Mouse (Mus musculus): ENCODE measurements around the gene Csf1. TPM values are rescaled to one million over a fixed set of nuclear protein-coding genes. Genes with fewer than 3 reads are reported as not detected.

Csf1 gene
- 12.7 and 12.8 TPM in 2 replicates for polyA plus RNA-seq (2016; fragmentation: Nextera tagmentation; extraction: Ambion mirVana)

- Histone ChIP-seq H3K27me3 (replicated peaks) (0 out of 2 replicates have a peak, but pooled peaks cover 7% of the 10 kb centered on the region), H3K4me1 (replicated peaks) (peaks cover 30% of the 10 kb centered on the region), H3K36me3 (0 out of 2 replicates have a peak, but pooled peaks cover 3% of the 10 kb centered on the region), H3K27ac (ENCODE audit: poor library complexity, severe bottlenecking) (peak within 1 kb of the TSS; percentile 86), H3K4me3 (peak within 1 kb of the TSS; percentile 90), H3K9ac (peak within 1 kb of the TSS; percentile 91), H3K4me2 (peak within 1 kb of the TSS; percentile 94), H3K9me3 (replicated peaks) (no peaks in the 10 kb centered on the region)
- under 1% methylated on average over 56 of the region's 56 CpGs for WGBS
- peak; percentile 83 for ATAC-seq (ENCODE audit: insufficient number of reproducible peaks, low FRiP score)
These were observed at the start of gene Csf1 for GRCm38 (mm10) chr3:107759929-107760581. TSS of gene Csf1 (minus strand) at chr3:107760469.

- Histone ChIP-seq H3K27me3 (replicated peaks) (no peaks in the 10 kb centered on the region), H3K4me2 (no peak overlapping the region), H3K9me3 (replicated peaks) (no peaks in the 10 kb centered on the region), H3K4me1 (replicated peaks) (peaks cover 5% of the 10 kb centered on the region; the same call in 1 of the 2 replicates), H3K27ac (ENCODE audit: poor library complexity, severe bottlenecking) (no peak overlapping the region), H3K4me3 (no peak overlapping the region), H3K9ac (no peak overlapping the region), H3K36me3 (no peaks in the 10 kb centered on the region)
- 40% methylated on average over 14 of the region's 14 CpGs for WGBS
- ATAC-seq (ENCODE audit: insufficient number of reproducible peaks, low FRiP score), result no peak
These were observed 47.9 kb upstream of the Csf1 start for GRCm38 (mm10) chr3:107808013-107808750.

- H3K4me1 ChIP-seq (replicated peaks), result peaks cover 10% of the 10 kb centered on the region
- no peaks in the 10 kb centered on the region for H3K27me3 ChIP-seq (replicated peaks)
- H3K36me3 ChIP-seq, result no peaks in the 10 kb centered on the region
- no peak overlapping the region for H3K4me3 ChIP-seq
- H3K9ac ChIP-seq, result no peak overlapping the region
- no peak overlapping the region for H3K27ac ChIP-seq (ENCODE audit: poor library complexity, severe bottlenecking)
- WGBS, result 48% methylated on average over 6 of the region's 6 CpGs
- H3K9me3 ChIP-seq (replicated peaks), result no peaks in the 10 kb centered on the region
- H3K4me2 ChIP-seq, result no peak overlapping the region
- ATAC-seq (ENCODE audit: insufficient number of reproducible peaks, low FRiP score), result no peak
These were observed 47.2 kb upstream of the Csf1 start for GRCm38 (mm10) chr3:107807386-107807974.

GRCm38 (mm10) chr3:107806916-107807315, 46.6 kb upstream of the Csf1 start:
- Histone ChIP-seq H3K9me3 (replicated peaks) (no peaks in the 10 kb centered on the region), H3K4me2 (no peak overlapping the region), H3K4me3 (no peak overlapping the region), H3K27me3 (replicated peaks) (no peaks in the 10 kb centered on the region), H3K9ac (no peak overlapping the region), H3K36me3 (no peaks in the 10 kb centered on the region), H3K27ac (ENCODE audit: poor library complexity, severe bottlenecking) (no peak overlapping the region), H3K4me1 (replicated peaks) (peaks cover 16% of the 10 kb centered on the region)
- ATAC-seq (ENCODE audit: insufficient number of reproducible peaks, low FRiP score), result no peak
- WGBS, result 82% methylated on average over 1 of the region's 1 CpGs

- no peak overlapping the region for H3K9ac ChIP-seq
- no peak overlapping the region for H3K27ac ChIP-seq (ENCODE audit: poor library complexity, severe bottlenecking)
- H3K36me3 ChIP-seq, result no peaks in the 10 kb centered on the region
- H3K4me2 ChIP-seq, result no peak overlapping the region
- H3K4me1 ChIP-seq (replicated peaks), result peaks cover 17% of the 10 kb centered on the region
- H3K4me3 ChIP-seq, result no peak overlapping the region
- H3K9me3 ChIP-seq (replicated peaks), result no peaks in the 10 kb centered on the region
- H3K27me3 ChIP-seq (replicated peaks), result no peaks in the 10 kb centered on the region
- 77% methylated on average over 1 of the region's 1 CpGs for WGBS
- no peak for ATAC-seq (ENCODE audit: insufficient number of reproducible peaks, low FRiP score)
These were observed 44.5 kb upstream of the Csf1 start for GRCm38 (mm10) chr3:107804799-107805198.

- H3K27me3 ChIP-seq (replicated peaks), result no peaks in the 10 kb centered on the region
- H3K36me3 ChIP-seq, result no peaks in the 10 kb centered on the region
- H3K9me3 ChIP-seq (replicated peaks), result no peaks in the 10 kb centered on the region
- peak; percentile 73 for ATAC-seq (ENCODE audit: insufficient number of reproducible peaks, low FRiP score)
- no peak overlapping the region for H3K4me2 ChIP-seq
- 39% methylated on average over 8 of the region's 8 CpGs for whole genome bisulfite sequencing
- no peak overlapping the region for H3K4me3 ChIP-seq
- H3K9ac ChIP-seq, result no peak overlapping the region
- H3K4me1 ChIP-seq (replicated peaks), result peaks cover 17% of the 10 kb centered on the region
- 0 out of 2 replicates have a peak overlapping the region, but pooled peaks have one; percentile 5 for H3K27ac ChIP-seq (ENCODE audit: poor library complexity, severe bottlenecking)
These were observed 42.1 kb upstream of the Csf1 start for GRCm38 (mm10) chr3:107802185-107802946.

- H3K36me3 ChIP-seq, result no peaks in the 10 kb centered on the region
- H3K4me3 ChIP-seq, result no peak overlapping the region
These were observed 38.7 kb upstream of the Csf1 start for GRCm38 (mm10) chr3:107798946-107799345.

GRCm38 (mm10) chr3:107796191-107796983, 36.1 kb upstream of the Csf1 start:
- WGBS, result 60% methylated on average over 8 of the region's 8 CpGs
- no peak overlapping the region for H3K27ac ChIP-seq (ENCODE audit: poor library complexity, severe bottlenecking)
- H3K9me3 ChIP-seq (replicated peaks), result no peaks in the 10 kb centered on the region

More at GRCm38 (mm10) chr3:107798946-107799345, 38.7 kb upstream of the Csf1 start:
- H3K27ac ChIP-seq (ENCODE audit: poor library complexity, severe bottlenecking), result no peak overlapping the region
- no peak overlapping the region for H3K4me2 ChIP-seq
- H3K4me1 ChIP-seq (replicated peaks), result peaks cover 23% of the 10 kb centered on the region
- ATAC-seq (ENCODE audit: insufficient number of reproducible peaks, low FRiP score), result no peak
- H3K27me3 ChIP-seq (replicated peaks), result no peaks in the 10 kb centered on the region
- no peak overlapping the region for H3K9ac ChIP-seq
- H3K9me3 ChIP-seq (replicated peaks), result no peaks in the 10 kb centered on the region
- WGBS, result 81% methylated on average over 5 of the region's 5 CpGs

GRCm38 (mm10) chr3:107794890-107795289, 34.6 kb upstream of the Csf1 start:
- Histone ChIP-seq H3K36me3 (no peaks in the 10 kb centered on the region), H3K27me3 (replicated peaks) (no peaks in the 10 kb centered on the region), H3K4me1 (replicated peaks) (peaks cover 27% of the 10 kb centered on the region), H3K4me3 (no peak overlapping the region), H3K27ac (ENCODE audit: poor library complexity, severe bottlenecking) (no peak overlapping the region), H3K9me3 (replicated peaks) (no peaks in the 10 kb centered on the region), H3K9ac (no peak overlapping the region), H3K4me2 (no peak overlapping the region)
- 84% methylated on average over 3 of the region's 3 CpGs for WGBS
- ATAC-seq (ENCODE audit: insufficient number of reproducible peaks, low FRiP score), result no peak

More at GRCm38 (mm10) chr3:107796191-107796983, 36.1 kb upstream of the Csf1 start:
- Histone ChIP-seq H3K36me3 (no peaks in the 10 kb centered on the region), H3K4me3 (no peak overlapping the region), H3K9ac (no peak overlapping the region), H3K4me1 (replicated peaks) (peaks cover 27% of the 10 kb centered on the region), H3K27me3 (replicated peaks) (no peaks in the 10 kb centered on the region), H3K4me2 (no peak overlapping the region)
- ATAC-seq (ENCODE audit: insufficient number of reproducible peaks, low FRiP score), result no peak
